Mouse (Mus musculus) testis, adult 2 months (tissue): ENCODE measurements around the gene Gm6763.
"Not testable (repeated sequence)": the region's sequence is repeated elsewhere in the genome, so short reads cannot be mapped to it uniquely, and the experiment has no call there.

ENCODE experiments used
- CTCF ChIP-seq: fragments of 200-500 bp; IDR thresholded peaks from 2 replicates; pipeline ENCODE4 v1.5.1; 2012; ENCODE audit warnings: low read depth, mild to moderate bottlenecking, inconsistent platforms, low read length, moderate library complexity; ENCODE audit not compliant: control insufficient read depth, insufficient read depth, insufficient replicate concordance
- POLR2A ChIP-seq: fragments of 200-500 bp; IDR thresholded peaks from 2 replicates; pipeline ENCODE4 v1.6.1; 2012; ENCODE audit warnings: low read depth, mild to moderate bottlenecking, inconsistent platforms, low read length, moderate library complexity; ENCODE audit not compliant: control insufficient read depth

- TF ChIP-seq CTCF, POLR2A: not testable (repeated sequence)
Measured at GRCm38 (mm10) chr10:104151197-104151596, at the start of gene Gm6763.
